Mouse (Mus musculus) midbrain, embryonic 13.5 days (tissue): ENCODE results near the gene Psmb3. TPM values are rescaled to one million over a fixed set of nuclear protein-coding genes. Genes with fewer than 3 reads are reported as not detected.

Source experiments
- ATAC-seq: fragments of 200-750 bp; cut with Nextera tagmentation; 2 replicates; pipeline ENCODE4 v1.8.0; 2017; ENCODE audit warnings: mild to moderate bottlenecking, moderate TSS enrichment, moderate library complexity
- H3K27ac ChIP-seq: fragments of 300-500 bp; sonication (generic); 2 replicates; pipeline ENCODE4 v1.5.1; 2015; ENCODE audit warnings: inconsistent platforms, mild to moderate bottlenecking, moderate library complexity
- H3K27me3 ChIP-seq: fragments of 300-500 bp; sonication (generic); 2 replicates; pipeline ENCODE4 v1.6.1; 2015; ENCODE audit warnings: mild to moderate bottlenecking, inconsistent platforms
- H3K36me3 ChIP-seq: fragments of 300-500 bp; sonication (generic); 2 replicates; pipeline ENCODE4 v1.6.1; 2015; ENCODE audit warnings: mild to moderate bottlenecking, inconsistent platforms
- H3K4me1 ChIP-seq: fragments of 300-500 bp; sonication (generic); replicated peaks from 2 replicates; pipeline ENCODE4 v1.6.1; 2015; ENCODE audit warnings: inconsistent platforms
- H3K4me2 ChIP-seq: fragments of 300-500 bp; sonication (generic); replicated peaks from 2 replicates; pipeline ENCODE4 v1.6.1; 2015; ENCODE audit warnings: moderate library complexity, mild to moderate bottlenecking, inconsistent platforms
- H3K4me3 ChIP-seq: fragments of 300-500 bp; sonication (generic); replicated peaks from 2 replicates; pipeline ENCODE4 v1.5.1; 2015; ENCODE audit warnings: mild to moderate bottlenecking, inconsistent platforms
- H3K9ac ChIP-seq: fragments of 300-500 bp; sonication (generic); replicated peaks from 2 replicates; pipeline ENCODE4 v1.6.1; 2015; ENCODE audit warnings: mild to moderate bottlenecking, inconsistent platforms
- H3K9me3 ChIP-seq: fragments of 300-500 bp; sonication (generic); 2 replicates; pipeline ENCODE4 v1.6.1; 2016; ENCODE audit warnings: mild to moderate bottlenecking, inconsistent platforms
- WGBS: fragments of 180-500 bp; shearing (Covaris S2); methylation state at CpG from one replicate; pipeline ENCODE4 v1.1.7; 2015; 5-methylcytosine and 5-hydroxymethylcytosine counted together
- polyA plus RNA-seq: library from polyadenylated mRNA; unstranded; fragments of >200 nt; fragmentation: Nextera tagmentation; extraction: Ambion mirVana; gene quantifications from 2 replicates; pipeline ENCODE4 v1.2.1, GENCODE M21; 2015

Gene Psmb3
- polyA plus RNA-seq, 1 experiment from 2014 or later = 503 TPM

DNA sequence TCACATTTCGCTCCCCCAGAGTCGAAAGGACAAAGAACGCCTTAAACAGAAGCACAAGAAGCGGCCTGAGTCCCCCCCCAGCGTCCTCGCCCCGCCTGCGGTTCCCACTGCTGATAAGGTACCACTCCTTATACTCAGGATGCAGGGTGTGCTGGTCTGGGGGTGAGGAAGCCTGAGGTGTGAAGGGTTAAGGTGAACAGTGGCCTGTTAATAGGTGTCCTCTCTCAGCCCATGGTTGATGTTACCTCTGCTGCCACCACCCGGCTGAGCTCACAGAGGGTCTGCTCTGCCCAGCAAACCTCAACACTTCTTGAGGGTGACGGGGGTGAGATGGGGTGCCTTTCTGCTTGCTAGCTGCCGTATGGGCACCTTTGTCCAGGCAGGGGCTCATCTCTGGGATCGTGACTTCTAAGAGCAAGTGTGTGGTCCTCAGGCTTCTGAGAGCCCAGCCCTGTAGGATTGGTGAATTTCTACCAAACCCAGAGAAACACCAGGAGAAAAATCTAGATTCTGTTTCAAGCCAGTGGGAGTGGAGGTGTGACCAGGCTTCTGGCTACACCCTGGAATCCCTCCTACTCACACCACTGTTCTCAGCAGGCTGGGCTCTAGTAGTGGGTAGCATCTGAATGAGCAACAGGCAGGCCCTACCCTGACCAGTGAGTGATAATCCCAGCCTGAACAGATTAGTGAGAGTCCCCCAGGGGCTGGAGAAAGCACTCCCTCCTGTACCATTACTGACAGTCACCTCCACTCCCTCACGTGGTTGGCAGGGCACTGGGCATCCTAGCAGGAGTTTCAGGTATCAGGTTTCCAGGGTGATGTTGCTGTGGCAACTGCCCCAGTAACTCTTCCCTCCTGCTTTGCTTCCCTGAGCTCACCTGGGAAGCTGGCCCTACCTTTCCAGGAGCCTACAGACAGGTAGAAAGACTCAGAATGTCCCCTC is 32.7 kb upstream of the Psmb3 start:
- Histone ChIP-seq H3K4me1 (peaks cover 26% of the 10 kb centered on the region), H3K4me3 (no peak overlapping the region), H3K27ac (no peak overlapping the region), H3K9me3 (no peaks in the 10 kb centered on the region), H3K36me3 (peaks cover 98% of the 10 kb centered on the region), H3K4me2 (no peak overlapping the region), H3K27me3 (no peaks in the 10 kb centered on the region), H3K9ac (no peak overlapping the region)
- 71% methylated on average over 13 of the region's 13 CpGs for WGBS
- ATAC-seq = no peak

DNA sequence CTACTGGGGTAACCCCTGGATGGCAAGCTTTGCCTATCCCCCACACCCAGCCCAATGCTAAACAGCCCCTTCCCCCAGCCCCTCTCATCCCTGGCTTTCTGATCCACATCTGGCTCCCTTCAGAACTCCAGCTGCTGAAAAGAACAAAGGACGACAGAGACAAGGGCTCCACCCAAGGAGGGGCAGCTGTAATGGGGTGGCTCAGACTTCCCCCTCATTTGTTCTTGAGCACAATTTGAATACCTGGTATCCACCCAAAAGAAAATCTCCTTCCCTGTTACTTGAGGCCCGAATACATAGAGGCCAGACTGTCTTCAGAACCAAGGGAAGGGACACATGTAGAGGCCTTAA is 32.0 kb upstream of the Psmb3 start:
- H3K4me1 ChIP-seq = peaks cover 31% of the 10 kb centered on the region
- H3K4me2 ChIP-seq = no peak overlapping the region
- H3K27ac ChIP-seq = no peak overlapping the region
- no peaks in the 10 kb centered on the region for H3K9me3 ChIP-seq
- H3K36me3 ChIP-seq = peaks cover 98% of the 10 kb centered on the region
- ATAC-seq = no peak
- no peak overlapping the region for H3K4me3 ChIP-seq
- 25% methylated on average over 2 of the region's 2 CpGs for WGBS
- no peak overlapping the region for H3K9ac ChIP-seq
- H3K27me3 ChIP-seq = no peaks in the 10 kb centered on the region

DNA sequence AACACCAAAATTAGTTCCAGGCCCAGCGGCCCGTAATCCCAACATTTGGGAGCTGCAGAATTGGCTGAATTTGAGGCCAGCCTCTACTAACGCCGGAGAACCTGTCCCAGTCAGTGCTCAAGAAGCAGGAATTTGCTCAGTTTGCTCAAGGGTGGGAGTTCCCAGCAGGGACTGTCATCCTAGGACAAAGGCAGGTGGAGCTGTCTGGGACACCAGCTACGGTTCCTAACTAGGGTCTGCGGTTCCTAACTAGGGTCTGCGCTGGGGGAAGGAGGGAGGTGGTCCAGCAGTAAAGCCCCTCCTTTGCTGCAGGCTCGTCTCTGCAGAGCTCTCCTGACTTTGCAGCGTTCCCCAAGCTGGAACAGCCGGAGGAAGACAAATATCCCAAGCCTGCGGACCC is 30.1 kb upstream of the Psmb3 start:
- H3K9ac ChIP-seq = no peak overlapping the region
- WGBS = 79% methylated on average over 11 of the region's 11 CpGs
- H3K36me3 ChIP-seq = peaks cover 99% of the 10 kb centered on the region
- H3K27ac ChIP-seq = no peak overlapping the region
- H3K27me3 ChIP-seq = 0 out of 2 replicates have a peak, but pooled peaks cover 4% of the 10 kb centered on the region
- no peak overlapping the region for H3K4me3 ChIP-seq
- no peak for ATAC-seq
- no peak overlapping the region for H3K4me2 ChIP-seq
- H3K9me3 ChIP-seq = no peaks in the 10 kb centered on the region
- H3K4me1 ChIP-seq = peaks cover 51% of the 10 kb centered on the region

DNA sequence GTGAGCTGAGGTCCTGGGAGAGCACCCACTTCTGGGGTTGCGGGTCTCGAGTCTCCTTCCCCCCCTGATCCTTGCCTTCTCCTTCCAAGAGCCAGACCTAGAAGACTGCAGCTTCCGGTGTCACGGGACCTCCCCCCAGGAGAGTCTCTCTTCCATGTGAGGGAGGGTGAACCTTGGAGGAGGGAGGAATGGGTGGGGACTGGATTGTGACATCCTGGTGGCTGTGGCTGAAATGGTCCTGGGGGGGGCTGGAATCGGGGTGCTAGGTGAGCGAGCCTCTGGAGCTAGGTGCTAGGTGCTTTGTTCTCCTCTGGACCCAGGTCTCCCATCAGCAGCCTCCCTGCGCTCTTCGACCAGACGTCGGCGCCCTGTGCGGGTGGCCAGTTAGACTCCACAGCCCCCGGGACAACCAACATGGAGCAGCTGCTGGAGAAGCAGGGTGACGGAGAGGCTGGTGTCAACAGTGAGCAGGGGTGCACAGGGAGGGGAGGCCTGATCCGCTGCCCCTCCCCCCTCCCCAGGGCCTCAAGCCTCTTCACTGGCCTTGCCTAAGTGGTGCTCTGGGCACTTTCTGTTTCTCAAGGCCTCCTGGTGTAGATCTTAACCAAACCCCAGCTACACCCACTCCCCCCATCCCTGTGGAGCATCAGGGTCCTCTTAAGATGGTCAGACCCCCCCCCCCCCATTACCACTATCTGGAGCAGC is 27.0 kb upstream of the Psmb3 start:
- Histone ChIP-seq H3K27me3 (0 out of 2 replicates have a peak, but pooled peaks cover 4% of the 10 kb centered on the region), H3K9ac (0 out of 2 replicates have a peak overlapping the region, but pooled peaks have one; percentile 21), H3K36me3 (peaks cover 98% of the 10 kb centered on the region), H3K9me3 (no peaks in the 10 kb centered on the region), H3K4me3 (no peak overlapping the region), H3K27ac (no peak overlapping the region), H3K4me2 (no peak overlapping the region), H3K4me1 (peaks cover 36% of the 10 kb centered on the region)
- 0 out of 2 replicates have a peak, but pooled peaks have one; percentile 10 for ATAC-seq
- 75% methylated on average over 15 of the region's 15 CpGs for WGBS

DNA sequence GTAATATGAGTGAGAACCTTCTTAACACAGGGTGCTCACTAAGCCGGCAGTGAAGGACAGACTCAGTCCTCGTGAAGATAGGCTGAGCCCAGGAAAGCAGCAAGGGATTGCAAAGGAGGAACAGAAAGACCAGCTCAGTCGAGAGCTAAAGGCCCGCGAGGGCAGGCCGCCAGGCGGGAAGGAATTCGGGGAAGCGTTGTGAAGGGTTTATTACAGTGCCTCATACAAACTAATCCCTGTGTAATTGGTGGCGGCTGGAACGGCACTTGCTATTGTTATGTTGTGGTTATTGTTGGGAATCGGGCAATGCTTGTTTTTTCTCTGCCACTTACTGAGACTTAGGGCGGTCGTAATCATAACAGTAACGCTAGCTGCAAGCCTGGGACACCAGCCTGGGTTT is 25.8 kb upstream of the Psmb3 start:
- peaks cover 98% of the 10 kb centered on the region for H3K36me3 ChIP-seq
- WGBS = 16% methylated on average over 15 of the region's 15 CpGs
- H3K27ac ChIP-seq = peak overlapping the region; percentile 47
- no peaks in the 10 kb centered on the region for H3K9me3 ChIP-seq
- H3K4me3 ChIP-seq = no peak overlapping the region
- peaks cover 36% of the 10 kb centered on the region for H3K4me1 ChIP-seq
- no peak overlapping the region for H3K9ac ChIP-seq
- no peak overlapping the region for H3K4me2 ChIP-seq
- no peak for ATAC-seq
- H3K27me3 ChIP-seq = 0 out of 2 replicates have a peak, but pooled peaks cover 4% of the 10 kb centered on the region

DNA sequence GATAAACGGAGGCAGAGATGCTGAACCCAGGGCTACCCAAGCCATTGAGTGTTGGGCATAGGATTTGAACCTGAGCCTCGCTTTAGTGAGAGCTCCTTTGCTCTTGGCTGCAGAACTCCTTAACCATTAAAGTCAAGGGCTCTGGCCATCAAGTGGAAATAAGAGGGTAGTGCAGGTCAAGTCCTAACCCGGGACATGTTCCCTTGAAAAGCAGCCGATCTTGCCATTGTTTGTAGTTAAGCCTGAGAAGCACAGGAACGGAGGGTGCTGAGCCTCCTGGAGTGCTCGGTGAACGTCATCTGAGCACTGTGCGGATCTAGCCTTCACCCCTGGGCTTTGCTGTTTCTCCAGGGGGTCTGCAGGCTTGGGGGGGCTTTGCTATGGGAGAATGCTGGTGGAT is 25.4 kb upstream of the Psmb3 start:
- H3K36me3 ChIP-seq = peaks cover 97% of the 10 kb centered on the region
- no peak overlapping the region for H3K4me2 ChIP-seq
- H3K9ac ChIP-seq = peak overlapping the region; percentile 28; the same call in 1 of the 2 replicates
- 0 out of 2 replicates have a peak, but pooled peaks cover 4% of the 10 kb centered on the region for H3K27me3 ChIP-seq
- 28% methylated on average over 8 of the region's 8 CpGs for WGBS
- peak overlapping the region; percentile 47; the same call in 1 of the 2 replicates for H3K27ac ChIP-seq
- no peak overlapping the region for H3K4me3 ChIP-seq
- peaks cover 36% of the 10 kb centered on the region for H3K4me1 ChIP-seq
- no peaks in the 10 kb centered on the region for H3K9me3 ChIP-seq
- ATAC-seq = no peak

DNA sequence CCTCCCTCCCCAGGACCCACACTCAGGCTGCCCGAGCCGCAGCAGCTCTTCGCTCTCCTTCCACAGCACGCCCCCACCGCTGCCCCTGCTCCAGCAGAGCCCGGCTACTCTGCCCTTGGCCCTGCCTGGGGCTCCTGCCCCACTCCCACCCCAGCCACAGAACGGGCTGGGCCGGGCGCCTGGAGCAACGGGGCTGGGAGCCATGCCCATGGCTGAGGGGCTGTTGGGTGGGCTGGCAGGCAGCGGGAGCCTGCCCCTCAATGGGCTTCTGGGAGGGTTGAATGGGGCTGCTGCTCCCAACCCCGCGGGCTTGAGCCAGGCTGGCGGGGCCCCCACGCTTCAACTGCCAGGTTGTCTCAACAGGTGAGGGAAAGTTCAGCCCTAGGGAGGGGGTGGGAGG is 24.9 kb upstream of the Psmb3 start:
- Histone ChIP-seq H3K9ac (peak overlapping the region; percentile 28; the same call in 1 of the 2 replicates), H3K9me3 (no peaks in the 10 kb centered on the region), H3K36me3 (peaks cover 93% of the 10 kb centered on the region), H3K4me1 (peaks cover 36% of the 10 kb centered on the region), H3K4me3 (no peak overlapping the region), H3K4me2 (no peak overlapping the region), H3K27ac (no peak overlapping the region), H3K27me3 (0 out of 2 replicates have a peak, but pooled peaks cover 4% of the 10 kb centered on the region)
- ATAC-seq = no peak
- 62% methylated on average over 15 of the region's 15 CpGs for WGBS

DNA sequence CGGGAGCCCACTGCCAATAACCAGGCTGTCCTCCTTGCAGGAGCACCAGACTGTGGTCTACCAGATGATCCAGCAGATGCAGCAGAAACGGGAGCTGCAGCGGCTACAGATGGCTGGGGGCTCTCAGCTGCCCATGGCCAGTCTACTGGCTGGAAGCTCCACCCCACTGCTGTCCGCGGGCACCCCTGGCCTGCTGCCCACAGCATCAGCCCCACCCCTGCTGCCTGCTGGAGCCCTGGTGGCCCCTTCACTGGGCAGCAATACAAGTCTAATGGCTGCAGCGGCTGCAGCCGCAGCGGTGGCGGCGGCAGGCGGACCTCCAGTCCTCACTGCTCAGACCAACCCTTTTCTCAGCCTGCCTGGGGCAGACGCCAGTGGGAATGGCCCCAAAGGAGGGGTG is 22.8 kb upstream of the Psmb3 start:
- Histone ChIP-seq H3K4me1 (peaks cover 45% of the 10 kb centered on the region), H3K4me2 (no peak overlapping the region), H3K27ac (no peak overlapping the region; the same call in 1 of the 2 replicates), H3K9ac (no peak overlapping the region), H3K36me3 (peaks cover 71% of the 10 kb centered on the region), H3K9me3 (no peaks in the 10 kb centered on the region), H3K4me3 (no peak overlapping the region), H3K27me3 (0 out of 2 replicates have a peak, but pooled peaks cover 4% of the 10 kb centered on the region)
- WGBS = 77% methylated on average over 12 of the region's 12 CpGs
- ATAC-seq = no peak

DNA sequence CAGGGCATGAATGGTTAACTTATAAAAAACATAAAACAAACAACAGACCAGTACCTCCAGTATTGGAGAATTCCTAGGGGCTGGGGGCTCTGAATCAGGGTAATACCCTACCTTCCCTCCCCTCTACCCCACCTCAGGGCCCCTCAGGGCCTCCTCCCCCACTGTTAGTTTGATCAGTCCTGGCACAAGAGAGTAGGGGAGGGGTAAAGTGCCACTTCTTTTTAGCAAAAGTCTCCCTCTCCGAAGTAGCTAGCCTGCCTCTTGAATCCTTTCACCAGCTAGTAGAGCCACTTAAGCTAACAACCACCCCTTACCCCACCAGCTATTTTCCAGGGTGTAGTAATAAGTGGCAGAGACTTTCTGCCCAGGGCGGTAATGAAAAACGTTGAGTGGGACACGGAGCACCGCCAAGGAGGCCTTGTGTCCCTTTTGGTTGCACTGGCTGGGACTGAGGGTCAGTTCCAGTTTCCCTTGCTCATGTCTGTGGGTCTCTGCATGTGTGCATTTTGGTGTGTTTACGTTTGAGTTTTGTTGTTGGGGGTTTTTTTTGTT is 20.6 kb upstream of the Psmb3 start:
- Histone ChIP-seq H3K27me3 (0 out of 2 replicates have a peak, but pooled peaks cover 3% of the 10 kb centered on the region), H3K36me3 (peaks cover 51% of the 10 kb centered on the region), H3K9me3 (no peaks in the 10 kb centered on the region), H3K4me3 (no peak overlapping the region), H3K27ac (no peak overlapping the region), H3K4me2 (no peak overlapping the region), H3K4me1 (peaks cover 35% of the 10 kb centered on the region), H3K9ac (no peak overlapping the region)
- 79% methylated on average over 6 of the region's 6 CpGs for WGBS
- no peak for ATAC-seq

DNA sequence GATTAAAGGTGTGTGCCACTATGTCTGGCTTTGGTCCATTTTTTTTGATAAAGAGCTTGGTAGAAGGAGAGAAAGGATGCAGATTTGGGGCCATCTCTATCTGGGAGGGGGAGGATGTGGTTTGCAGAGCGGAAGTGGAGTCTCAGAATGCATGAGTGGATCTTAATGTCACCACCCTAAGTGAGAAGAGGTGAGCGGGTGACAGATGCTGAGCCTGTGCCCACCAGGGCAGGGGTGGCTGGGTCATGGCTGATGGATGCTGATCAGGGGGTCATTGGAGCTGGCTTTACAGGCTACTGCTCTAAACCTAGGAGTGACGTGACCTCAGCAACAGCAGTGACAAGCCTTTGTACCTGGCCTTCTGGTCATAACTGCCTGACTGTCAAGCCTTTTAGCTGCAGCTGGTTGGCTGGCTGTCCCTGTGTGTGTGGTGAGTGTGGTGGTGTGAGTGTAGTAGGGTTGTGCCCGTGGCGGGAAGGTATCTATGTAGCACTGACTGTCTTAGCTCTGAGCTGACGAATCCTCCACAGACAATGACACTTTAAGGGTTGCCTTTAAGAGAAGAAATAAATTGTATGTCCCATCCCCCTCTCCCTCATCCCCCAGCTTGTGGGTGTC is 19.0 kb upstream of the Psmb3 start:
- H3K4me1 ChIP-seq = peaks cover 26% of the 10 kb centered on the region
- peaks cover 43% of the 10 kb centered on the region for H3K36me3 ChIP-seq
- no peaks in the 10 kb centered on the region for H3K9me3 ChIP-seq
- no peak overlapping the region for H3K9ac ChIP-seq
- no peak overlapping the region for H3K4me2 ChIP-seq
- ATAC-seq = no peak
- WGBS = 82% methylated on average over 6 of the region's 6 CpGs
- H3K27ac ChIP-seq = no peak overlapping the region
- H3K4me3 ChIP-seq = no peak overlapping the region
- H3K27me3 ChIP-seq = 0 out of 2 replicates have a peak, but pooled peaks cover 3% of the 10 kb centered on the region

DNA sequence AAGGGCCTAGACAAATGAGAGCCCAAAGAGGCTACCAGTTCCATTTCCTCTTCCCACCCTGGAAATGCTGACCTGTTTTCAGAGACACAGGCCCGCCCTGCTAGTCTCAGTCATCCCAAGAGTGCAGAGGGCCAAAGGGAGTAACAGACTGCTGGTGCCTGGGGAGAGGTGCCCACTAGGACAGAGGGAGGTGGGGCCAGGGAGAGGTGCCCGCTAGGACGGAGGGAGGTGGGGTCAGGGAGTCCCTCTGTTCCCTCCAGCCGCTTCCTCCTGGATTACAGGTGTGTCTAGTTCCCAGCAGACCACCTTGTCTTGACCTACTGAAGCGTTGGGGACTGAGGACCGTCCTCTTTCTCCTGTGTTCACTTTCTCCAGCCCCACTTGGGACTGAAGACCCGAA is 18.4 kb upstream of the Psmb3 start:
- ATAC-seq = no peak
- peak overlapping the region; percentile 30; the same call in 1 of the 2 replicates for H3K9ac ChIP-seq
- WGBS = 33% methylated on average over 7 of the region's 7 CpGs
- H3K27me3 ChIP-seq = 0 out of 2 replicates have a peak, but pooled peaks cover 3% of the 10 kb centered on the region
- 0 out of 2 replicates have a peak overlapping the region, but pooled peaks have one; percentile 14 for H3K27ac ChIP-seq
- H3K4me3 ChIP-seq = no peak overlapping the region
- peaks cover 41% of the 10 kb centered on the region for H3K36me3 ChIP-seq
- peak overlapping the region; percentile 67; the same call in 1 of the 2 replicates for H3K4me2 ChIP-seq
- H3K9me3 ChIP-seq = no peaks in the 10 kb centered on the region
- H3K4me1 ChIP-seq = peaks cover 26% of the 10 kb centered on the region
